Mouse (Mus musculus): ENCODE measurements at regions not wholly inside any gene's neighbourhood (a gene's known extent, or its start where the extent isn't known, plus 50 kb on each side); places are given as distances from the start of the nearest gene placed in this dataset.
"Not testable (repeated sequence)": the region's sequence is repeated elsewhere in the genome, so short reads cannot be mapped to it uniquely, and the experiment has no call there.

- DNase-seq, result no peak
Observed at GRCm38 (mm10) chr14:15880146-15880545, 368.9 kb upstream of the Ngly1 start.

- peak; percentile 1 to 29 for DNase-seq
Observed at GRCm38 (mm10) chr14:15881284-15881683, 367.8 kb upstream of the Ngly1 start.

GRCm38 (mm10) chr14:15884641-15885340, 364.3 kb upstream of the Ngly1 start:
- no peak for DNase-seq

GRCm38 (mm10) chr14:15897098-15897497, 352.0 kb upstream of the Ngly1 start:
- no peak for DNase-seq

- not testable (repeated sequence) for DNase-seq
Observed at GRCm38 (mm10) chr14:15906429-15906828, 342.7 kb upstream of the Ngly1 start.

GRCm38 (mm10) chr14:15913206-15913605, 335.9 kb upstream of the Ngly1 start:
- DNase-seq, result not testable (repeated sequence)

GRCm38 (mm10) chr14:15914176-15914575, 334.9 kb upstream of the Ngly1 start:
- DNase-seq, result no peak

GRCm38 (mm10) chr14:15924676-15925075, 324.4 kb upstream of the Ngly1 start:
- DNase-seq, result not testable (repeated sequence)

- DNase-seq, result no peak
Observed at GRCm38 (mm10) chr14:15934729-15935128, 314.4 kb upstream of the Ngly1 start.

GRCm38 (mm10) chr14:15970321-15970720, 278.8 kb upstream of the Ngly1 start:
- no peak for DNase-seq

GRCm38 (mm10) chr14:15970767-15971166, 278.3 kb upstream of the Ngly1 start:
- DNase-seq, result no peak

GRCm38 (mm10) chr14:15971306-15971705, 277.8 kb upstream of the Ngly1 start:
- DNase-seq, result no peak

- DNase-seq, result no peak
Observed at GRCm38 (mm10) chr14:15977366-15977765, 271.7 kb upstream of the Ngly1 start.

GRCm38 (mm10) chr14:15978329-15978728, 270.8 kb upstream of the Ngly1 start:
- no peak for DNase-seq

- DNase-seq, result no peak
Observed at GRCm38 (mm10) chr14:16005409-16005808, 243.7 kb upstream of the Ngly1 start.

GRCm38 (mm10) chr14:16006968-16007367, 242.1 kb upstream of the Ngly1 start:
- DNase-seq, result no peak

- DNase-seq, result no peak
Observed at GRCm38 (mm10) chr14:16009778-16010177, 239.3 kb upstream of the Ngly1 start.

GRCm38 (mm10) chr14:16023853-16024252, 225.2 kb upstream of the Ngly1 start:
- no peak for DNase-seq

- no peak for DNase-seq
Observed at GRCm38 (mm10) chr14:16037771-16038170, 211.3 kb upstream of the Ngly1 start.

GRCm38 (mm10) chr14:16038336-16038735, 210.7 kb upstream of the Ngly1 start:
- no peak for DNase-seq

- no peak for DNase-seq
Observed at GRCm38 (mm10) chr14:16044466-16044865, 204.6 kb upstream of the Ngly1 start.

GRCm38 (mm10) chr14:16072534-16072933, 176.5 kb upstream of the Ngly1 start:
- not testable (repeated sequence) for DNase-seq

GRCm38 (mm10) chr14:16074089-16074488, 175.0 kb upstream of the Ngly1 start:
- DNase-seq, result no peak

GRCm38 (mm10) chr14:16079096-16079495, 170.0 kb upstream of the Ngly1 start:
- DNase-seq, result no peak

GRCm38 (mm10) chr14:16087231-16087630, 161.8 kb upstream of the Ngly1 start:
- not testable (repeated sequence) for DNase-seq
